Mouse (Mus musculus): ENCODE results near the gene Cd101.

Gene Cd101

DNA sequence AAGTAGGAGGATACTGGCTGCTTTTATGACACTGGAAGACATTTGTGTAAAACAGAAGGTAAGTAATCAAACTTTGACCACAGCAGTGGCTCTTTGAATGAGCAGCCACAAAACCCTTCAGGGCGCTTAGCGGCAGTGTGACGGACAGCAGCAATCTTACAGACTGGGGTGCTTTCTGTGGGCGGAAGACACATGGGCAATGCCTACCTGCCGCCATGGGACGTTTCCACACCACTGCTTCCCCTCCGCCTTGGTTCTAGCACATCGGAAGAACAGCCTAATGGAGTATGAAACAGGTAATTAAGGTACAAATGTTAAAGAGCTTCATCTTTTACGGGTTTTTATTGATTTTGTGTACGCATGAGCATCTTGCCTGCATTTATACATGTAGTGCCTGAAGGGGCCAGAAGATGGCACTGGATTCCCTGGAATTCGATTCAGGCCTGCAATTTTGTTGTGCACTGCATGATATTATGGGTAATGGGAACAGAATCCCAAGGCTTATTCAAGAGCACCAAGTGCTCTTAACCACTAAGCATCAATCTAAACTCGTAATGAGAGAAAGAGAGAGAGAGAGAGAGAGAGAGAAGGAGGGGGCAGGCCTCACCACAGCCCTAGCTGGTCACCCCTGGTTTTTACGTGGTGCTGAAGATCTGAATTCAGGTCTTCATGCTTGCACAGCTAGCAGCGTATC is 65.4 kb downstream of the Cd101 start:
- in situ Hi-C loops (cut with MboI; ENCODE audit: low pct_unique_long_range_greater_than_20kb in 1 of 2, low sequenced_read_pairs in 2 of 2, unreplicated experiment in 1 of 2), result loop anchor here in 1 of 2 experiments (25.0 kb wide), 1 partner anchor 498 kb away; no protein-coding TSS in a partner anchor

DNA sequence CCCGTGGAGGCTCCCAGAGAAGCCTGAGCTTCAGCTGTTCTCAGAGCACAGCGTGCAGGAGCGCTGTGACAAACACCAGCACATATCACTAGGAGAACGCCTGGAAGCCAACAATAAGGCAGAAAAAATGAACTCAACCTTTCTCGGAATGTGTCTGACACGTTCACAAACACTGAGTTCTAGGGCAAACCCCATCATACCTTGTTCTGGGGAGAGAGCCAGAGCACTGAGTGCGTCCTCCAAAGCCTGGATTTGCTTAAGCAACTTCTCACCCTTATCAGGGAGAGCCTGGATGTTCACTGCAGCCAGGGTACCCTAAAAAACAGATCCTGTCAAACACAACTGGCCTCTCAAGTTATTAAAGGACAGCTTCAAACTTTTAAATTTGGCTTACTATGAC is 67.9 kb downstream of the Cd101 start:
- in situ Hi-C loops (cut with MboI; ENCODE audit: low pct_unique_long_range_greater_than_20kb in 1 of 2, low sequenced_read_pairs in 2 of 2, unreplicated experiment in 1 of 2), result loop anchor here in 1 of 2 experiments (25.0 kb wide), 1 partner anchor 501 kb away; no protein-coding TSS in a partner anchor

DNA sequence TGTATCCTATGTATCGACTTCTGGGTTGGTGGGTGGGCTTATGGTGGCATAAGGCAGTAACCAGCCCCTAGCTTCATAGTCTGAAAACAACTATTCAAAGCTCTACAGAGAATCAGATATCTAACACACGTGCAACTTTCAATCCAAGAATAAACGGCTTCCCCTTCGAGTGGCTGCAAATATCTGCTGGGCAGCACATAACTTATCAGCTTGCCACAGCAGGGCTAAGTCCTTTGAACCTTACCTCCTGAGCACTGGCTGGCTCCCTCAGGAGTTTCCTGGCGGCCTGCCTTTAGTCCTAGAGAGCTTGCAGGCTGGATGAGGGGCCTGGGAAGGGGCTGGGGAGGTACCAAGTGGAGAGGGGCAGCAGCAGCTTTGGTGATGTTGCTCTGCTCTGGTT is 68.3 kb downstream of the Cd101 start:
- in situ Hi-C loops (cut with MboI; ENCODE audit: low pct_unique_long_range_greater_than_20kb in 1 of 2, low sequenced_read_pairs in 2 of 2, unreplicated experiment in 1 of 2), result loop anchor here in 1 of 2 experiments (25.0 kb wide), 1 partner anchor 501 kb away; no protein-coding TSS in a partner anchor

DNA sequence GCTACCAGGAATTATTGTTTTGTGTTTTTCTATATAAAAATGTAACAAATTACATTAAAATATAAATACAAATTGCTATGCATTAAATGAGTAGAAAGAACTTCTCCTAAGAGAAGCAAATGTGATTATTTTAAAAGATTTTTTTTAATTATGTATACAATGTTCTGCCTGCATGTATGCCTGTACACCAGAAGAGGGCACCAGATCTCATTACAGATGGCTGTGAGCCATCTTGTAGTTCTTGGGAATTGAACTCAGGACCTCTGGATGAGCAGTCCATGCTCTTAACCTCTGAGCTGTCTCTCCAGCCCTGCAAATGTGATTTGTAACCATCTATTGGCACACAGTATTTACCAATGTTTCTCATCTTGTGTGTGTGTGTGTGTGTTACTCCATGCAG is 74.7 kb downstream of the Cd101 start:
- in situ Hi-C loops (cut with MboI; ENCODE audit: low pct_unique_long_range_greater_than_20kb in 1 of 2, low sequenced_read_pairs in 2 of 2, unreplicated experiment in 1 of 2), result loop anchor here in 1 of 2 experiments (25.0 kb wide), 1 partner anchor 508 kb away; no protein-coding TSS in a partner anchor

DNA sequence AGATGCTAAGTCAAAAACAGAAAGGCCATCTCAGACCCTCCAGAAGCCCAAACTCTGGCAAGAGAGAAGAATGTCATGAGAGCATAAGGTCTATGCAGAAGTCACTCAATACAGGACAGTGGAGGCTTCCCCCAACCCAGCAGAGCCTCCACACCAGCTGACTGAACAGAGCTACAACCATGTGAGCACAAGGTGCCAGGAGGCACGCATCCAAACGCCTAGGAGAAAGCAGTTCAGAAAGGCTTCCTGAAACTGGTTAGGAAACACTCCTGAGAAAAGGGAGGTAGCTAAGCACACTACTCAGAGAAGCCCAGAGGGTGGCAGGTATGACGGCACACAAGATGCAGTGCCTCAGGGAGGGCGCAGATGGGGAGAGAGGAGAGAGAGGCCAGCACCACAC is 77.8 kb downstream of the Cd101 start:
- in situ Hi-C loops (cut with MboI; ENCODE audit: low pct_unique_long_range_greater_than_20kb in 1 of 2, low sequenced_read_pairs in 2 of 2, unreplicated experiment in 1 of 2), result loop anchor here in 1 of 2 experiments (25.0 kb wide), 1 partner anchor 511 kb away; no protein-coding TSS in a partner anchor

DNA sequence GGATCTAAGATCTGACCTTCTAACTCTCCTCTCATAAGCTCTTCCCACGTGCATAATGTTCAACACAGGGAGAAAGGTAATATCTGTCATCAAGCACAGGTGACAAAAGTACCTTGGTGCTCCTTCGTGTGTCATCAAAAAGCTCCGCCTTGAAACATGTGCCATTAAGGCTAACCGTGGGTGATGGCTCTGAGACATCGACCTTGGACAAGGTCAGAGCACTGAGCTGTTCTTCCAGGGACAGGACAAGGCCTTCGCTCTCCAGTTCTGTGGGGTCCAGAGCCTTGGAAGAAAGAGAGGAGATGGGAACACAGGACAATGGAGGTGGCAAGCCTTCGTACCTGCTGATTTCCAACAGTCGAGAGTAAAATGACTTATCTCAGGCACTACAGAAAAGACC is 82.1 kb downstream of the Cd101 start:
- in situ Hi-C loops (cut with MboI; ENCODE audit: low pct_unique_long_range_greater_than_20kb in 1 of 2, low sequenced_read_pairs in 2 of 2, unreplicated experiment in 1 of 2), result no loop called here
